Mouse (Mus musculus) Patski (cell line): ENCODE measurements at regions not wholly inside any gene's neighbourhood (a gene's known extent, or its start where the extent isn't known, plus 50 kb on each side); places are given as distances from the start of the nearest gene placed in this dataset.

ENCODE experiments used
- ATAC-seq: fragments of 100-300 bp; one replicate; pipeline ENCODE4 v1.8.0; 2021
- CTCF ChIA-PET: fragments of 350-600 bp; sonication (Branson Sonifier 250); formaldehyde crosslinking; loops from one replicate; lab custom pipeline; 2022; ENCODE audit warnings: inconsistent platforms; lab: Charles Lee
- POLR2A ChIA-PET: fragments of 350-600 bp; sonication (Branson Sonifier 250); formaldehyde crosslinking; loops from one replicate; lab custom pipeline; 2022; ENCODE audit warnings: antibody characterized with exemption, inconsistent platforms; lab: Charles Lee
- DNase-seq: peaks from one replicate; pipeline ENCODE4 v3.0.0-alpha.2; 2011; ENCODE audit warnings: low read depth, low spot score
- H3K27me3 ChIP-seq: fragments of 371-371 bp; one replicate; pipeline ENCODE4 v1.5.1; 2021
- CTCF ChIP-seq: fragments of 100-300 bp; IDR thresholded peaks from one replicate; pipeline ENCODE4 v1.5.1; 2021
- in situ Hi-C: fragments of 300-500 bp; cut with MboI; formaldehyde crosslinking; loops from 3 replicates; pipeline ENCODE4 v1.11.1; 2018; ENCODE audit warnings: low pct_unique_long_range_greater_than_20kb, mixed read lengths

- POLR2A ChIA-PET = no interaction called here
- no peak for TF ChIP-seq CTCF
- CTCF ChIA-PET = interaction anchor here (1.5 to 2.3 kb wide), 2 partner anchors 10 to 13 kb away, joined by 3 to 6 read pairs; no protein-coding TSS in a partner anchor
- no peak for ATAC-seq
- no peak for DNase-seq
- H3K27me3 ChIP-seq = no peaks in the 10 kb centered on the region
- in situ Hi-C loops = loop anchor here (25.0 kb wide), 1 partner anchor 966 kb away; no protein-coding TSS in a partner anchor
These were observed 1381.5 kb downstream of the Defb40 start for GRCm38 (mm10) chr8:17596559-17596958.

- no peak for ATAC-seq
- POLR2A ChIA-PET = no interaction called here
- CTCF ChIA-PET = no interaction called here
These were observed 1383.4 kb downstream of the Defb40 start for GRCm38 (mm10) chr8:17594607-17595006.

GRCm38 (mm10) chr8:17590135-17590534 lies 1387.9 kb downstream of the Defb40 start:
- CTCF ChIA-PET = interaction anchor here (1.2 kb wide), 1 partner anchor 858 kb away, joined by 3 read pairs; no protein-coding TSS in a partner anchor
- H3K27me3 ChIP-seq = no peaks in the 10 kb centered on the region
- POLR2A ChIA-PET = no interaction called here
- DNase-seq = peak; percentile 22
- in situ Hi-C loops = loop anchor here (25.0 kb wide), 1 partner anchor 972 kb away; no protein-coding TSS in a partner anchor
- TF ChIP-seq CTCF = no peak
- no peak for ATAC-seq

More at GRCm38 (mm10) chr8:17594607-17595006, 1383.4 kb downstream of the Defb40 start:
- in situ Hi-C loops = loop anchor here (25.0 kb wide), 1 partner anchor 968 kb away; no protein-coding TSS in a partner anchor
- no peak for TF ChIP-seq CTCF
- no peaks in the 10 kb centered on the region for H3K27me3 ChIP-seq
- no peak for DNase-seq

- CTCF ChIA-PET = no interaction called here
- in situ Hi-C loops = loop anchor here (25.0 kb wide), 1 partner anchor 974 kb away; no protein-coding TSS in a partner anchor
- DNase-seq (no peak), ATAC-seq (no peak)
- POLR2A ChIA-PET = no interaction called here
- no peak for TF ChIP-seq CTCF
- H3K27me3 ChIP-seq = no peaks in the 10 kb centered on the region
These were observed 1389.9 kb downstream of the Defb40 start for GRCm38 (mm10) chr8:17588189-17588588.

- peak; percentile 57 for DNase-seq
- peak; percentile 86 for ATAC-seq
- ChIA-PET CTCF (interaction anchor here (1.4 kb wide), 1 partner anchor 10 kb away, joined by 3 read pairs; no protein-coding TSS in a partner anchor), POLR2A (no interaction called here)
- H3K27me3 ChIP-seq = no peaks in the 10 kb centered on the region
- TF ChIP-seq CTCF = no peak
- in situ Hi-C loops = loop anchor here (25.0 kb wide), 1 partner anchor 975 kb away; no protein-coding TSS in a partner anchor
These were observed 1390.7 kb downstream of the Defb40 start for GRCm38 (mm10) chr8:17587261-17587861.
